Mouse (Mus musculus): ENCODE results near the gene Entpd1. TPM values are rescaled to one million over a fixed set of nuclear protein-coding genes. Genes with fewer than 3 reads are reported as not detected.

Gene Entpd1
- polyA plus RNA-seq (2014; fragmentation: Illumina TruSeq; extraction: RNeasy Lipid Tissue Mini Kit (QIAGEN cat#74804)) = 89.5 TPM

GRCm38 (mm10) chr19:40611830-40612506, at the start of gene Entpd1, which contains the start of gene Tctn3:
TSS of gene Entpd1 (plus strand) at chr19:40612366.
TSS of gene Tctn3 (minus strand) at chr19:40612233.

GRCm38 (mm10) chr19:40588293-40588654, 23.9 kb upstream of the Entpd1 start, which contains the start of gene Aldh18a1:
TSS of gene Aldh18a1 (minus strand) at chr19:40588463.

GRCm38 (mm10) chr19:40748559-40748958, 136.4 kb downstream of the Entpd1 start, which contains the start of gene Cc2d2b:
TSS of gene Cc2d2b (plus strand) at chr19:40748753.

Other genes with a start within 250 kb of the Entpd1 start
- 110 TPM for gene Sorbs1, start 98.6 kb upstream of the Entpd1 start, polyA plus RNA-seq (2014; fragmentation: Illumina TruSeq; extraction: RNeasy Lipid Tissue Mini Kit (QIAGEN cat#74804))
- gene Aldh18a1, start 23.9 kb upstream of the Entpd1 start, polyA plus RNA-seq (2014; fragmentation: Illumina TruSeq; extraction: RNeasy Lipid Tissue Mini Kit (QIAGEN cat#74804)) = 13.7 TPM
- 8.0 TPM for gene Tctn3, start 133 bp upstream of the Entpd1 start, polyA plus RNA-seq (2014; fragmentation: Illumina TruSeq; extraction: RNeasy Lipid Tissue Mini Kit (QIAGEN cat#74804))
- 1.1 TPM for gene Cc2d2b, start 136.4 kb downstream of the Entpd1 start, polyA plus RNA-seq (2014; fragmentation: Illumina TruSeq; extraction: RNeasy Lipid Tissue Mini Kit (QIAGEN cat#74804))
- 12.9 TPM for gene Ccnj, start 218.9 kb downstream of the Entpd1 start, polyA plus RNA-seq (2014; fragmentation: Illumina TruSeq; extraction: RNeasy Lipid Tissue Mini Kit (QIAGEN cat#74804))

All from ovary, adult 10 weeks (tissue).